Mouse (Mus musculus): Measurements from ENCODE around the gene Dusp9. TPM values are rescaled to one million over a fixed set of nuclear protein-coding genes. Genes with fewer than 3 reads are reported as not detected.
A peak's percentile ranks its signal among the peaks of the same experiment; 100 is the strongest.

Dusp9 gene
- polyA plus RNA-seq, 1 experiment: 0.81 TPM

- H3K27ac ChIP-seq (ENCODE audit: insufficient read depth, low read length): no peak overlapping the region
- no peak for TF ChIP-seq CTCF (IDR thresholded peaks at IDR 0.05; ENCODE audit: extremely low read depth, insufficient read depth, low read length)
- TF ChIP-seq POLR2A (IDR thresholded peaks at IDR 0.05; ENCODE audit: extremely low read depth, insufficient read depth, low read length): no peak
- no peak overlapping the region for H3K4me3 ChIP-seq (ENCODE audit: insufficient read depth, low read length)
- no peaks in the 10 kb centered on the region; the same call in 1 of the 2 replicates for H3K4me1 ChIP-seq (ENCODE audit: control insufficient read depth, insufficient read depth, low read length)
These were observed 3.8 kb upstream of the Dusp9 start for GRCm38 (mm10) chrX:73635425-73635824.

- Histone ChIP-seq H3K27ac (ENCODE audit: insufficient read depth, low read length) (no peak overlapping the region), H3K4me3 (ENCODE audit: insufficient read depth, low read length) (peak overlapping the region; percentile 5; the same call in 1 of the 2 replicates), H3K4me1 (ENCODE audit: control insufficient read depth, insufficient read depth, low read length) (no peaks in the 10 kb centered on the region; the same call in 1 of the 2 replicates)
- TF ChIP-seq POLR2A (IDR thresholded peaks at IDR 0.05; ENCODE audit: extremely low read depth, insufficient read depth, low read length): no peak
These were observed 1.8 kb upstream of the Dusp9 start for GRCm38 (mm10) chrX:73637415-73637814.

- Histone ChIP-seq H3K27ac (ENCODE audit: insufficient read depth, low read length) (no peak overlapping the region), H3K4me1 (ENCODE audit: control insufficient read depth, insufficient read depth, low read length) (no peaks in the 10 kb centered on the region; the same call in 1 of the 2 replicates), H3K4me3 (ENCODE audit: insufficient read depth, low read length) (peak overlapping the region; percentile 1; the same call in 1 of the 2 replicates)
- TF ChIP-seq CTCF (IDR thresholded peaks at IDR 0.05; ENCODE audit: extremely low read depth, insufficient read depth, low read length) (no peak), POLR2A (IDR thresholded peaks at IDR 0.05; ENCODE audit: extremely low read depth, insufficient read depth, low read length) (no peak)
These were observed 766 bp downstream of the Dusp9 start for GRCm38 (mm10) chrX:73639901-73640469.

GRCm38 (mm10) chrX:73645121-73645520 lies 5.9 kb downstream of the Dusp9 start:
- no peaks in the 10 kb centered on the region for H3K4me1 ChIP-seq (ENCODE audit: control insufficient read depth, insufficient read depth, low read length)
- no peak overlapping the region for H3K27ac ChIP-seq (ENCODE audit: insufficient read depth, low read length)
- H3K4me3 ChIP-seq (ENCODE audit: insufficient read depth, low read length): no peak overlapping the region
- TF ChIP-seq POLR2A (IDR thresholded peaks at IDR 0.05; ENCODE audit: extremely low read depth, insufficient read depth, low read length) (no peak), CTCF (IDR thresholded peaks at IDR 0.05; ENCODE audit: extremely low read depth, insufficient read depth, low read length) (no peak)

GRCm38 (mm10) chrX:73650869-73651268 lies 11.7 kb downstream of the Dusp9 start:
- no peak for TF ChIP-seq POLR2A (IDR thresholded peaks at IDR 0.05; ENCODE audit: extremely low read depth, insufficient read depth, low read length)
- TF ChIP-seq CTCF (IDR thresholded peaks at IDR 0.05; ENCODE audit: extremely low read depth, insufficient read depth, low read length): no peak

GRCm38 (mm10) chrX:73653392-73653791 lies 14.2 kb downstream of the Dusp9 start:
- no peak for TF ChIP-seq POLR2A (IDR thresholded peaks at IDR 0.05; ENCODE audit: extremely low read depth, insufficient read depth, low read length)
- TF ChIP-seq CTCF (IDR thresholded peaks at IDR 0.05; ENCODE audit: extremely low read depth, insufficient read depth, low read length): no peak
- Histone ChIP-seq H3K27ac (ENCODE audit: insufficient read depth, low read length) (no peak overlapping the region), H3K4me1 (ENCODE audit: control insufficient read depth, insufficient read depth, low read length) (peaks cover 3% of the 10 kb centered on the region; the same call in 1 of the 2 replicates), H3K4me3 (ENCODE audit: insufficient read depth, low read length) (no peak overlapping the region)

More at GRCm38 (mm10) chrX:73650869-73651268, 11.7 kb downstream of the Dusp9 start:
- Histone ChIP-seq H3K4me1 (ENCODE audit: control insufficient read depth, insufficient read depth, low read length) (no peaks in the 10 kb centered on the region), H3K27ac (ENCODE audit: insufficient read depth, low read length) (no peak overlapping the region), H3K4me3 (ENCODE audit: insufficient read depth, low read length) (no peak overlapping the region)

- H3K27ac ChIP-seq (ENCODE audit: insufficient read depth, low read length): no peak overlapping the region
- peak; percentile 87 for TF ChIP-seq CTCF (IDR thresholded peaks at IDR 0.05; ENCODE audit: extremely low read depth, insufficient read depth, low read length)
- TF ChIP-seq POLR2A (IDR thresholded peaks at IDR 0.05; ENCODE audit: extremely low read depth, insufficient read depth, low read length): no peak
These were observed 15.0 kb downstream of the Dusp9 start for GRCm38 (mm10) chrX:73654177-73654576.

GRCm38 (mm10) chrX:73655529-73655928 lies 16.3 kb downstream of the Dusp9 start:
- peaks cover 6% of the 10 kb centered on the region for H3K4me1 ChIP-seq (ENCODE audit: control insufficient read depth, insufficient read depth, low read length)
- no peak overlapping the region for H3K27ac ChIP-seq (ENCODE audit: insufficient read depth, low read length)
- TF ChIP-seq CTCF (IDR thresholded peaks at IDR 0.05; ENCODE audit: extremely low read depth, insufficient read depth, low read length) (peak; percentile 36), POLR2A (IDR thresholded peaks at IDR 0.05; ENCODE audit: extremely low read depth, insufficient read depth, low read length) (no peak)
- H3K4me3 ChIP-seq (ENCODE audit: insufficient read depth, low read length): no peak overlapping the region

More at GRCm38 (mm10) chrX:73654177-73654576, 15.0 kb downstream of the Dusp9 start:
- Histone ChIP-seq H3K4me1 (ENCODE audit: control insufficient read depth, insufficient read depth, low read length) (peaks cover 3% of the 10 kb centered on the region; the same call in 1 of the 2 replicates), H3K4me3 (ENCODE audit: insufficient read depth, low read length) (no peak overlapping the region)

GRCm38 (mm10) chrX:73658391-73658790 lies 19.2 kb downstream of the Dusp9 start:
- peak overlapping the region; percentile 64; the same call in 1 of the 2 replicates for H3K4me3 ChIP-seq (ENCODE audit: insufficient read depth, low read length)

GRCm38 (mm10) chrX:73658936-73659574 lies 19.8 kb downstream of the Dusp9 start:
- peak overlapping the region; percentile 96; the same call in 1 of the 2 replicates for H3K27ac ChIP-seq (ENCODE audit: insufficient read depth, low read length)
- TF ChIP-seq CTCF (IDR thresholded peaks at IDR 0.05; ENCODE audit: extremely low read depth, insufficient read depth, low read length) (no peak), POLR2A (IDR thresholded peaks at IDR 0.05; ENCODE audit: extremely low read depth, insufficient read depth, low read length) (no peak)
- H3K4me1 ChIP-seq (ENCODE audit: control insufficient read depth, insufficient read depth, low read length): peaks cover 7% of the 10 kb centered on the region
- peak overlapping the region; percentile 64 for H3K4me3 ChIP-seq (ENCODE audit: insufficient read depth, low read length)

More at GRCm38 (mm10) chrX:73658391-73658790, 19.2 kb downstream of the Dusp9 start:
- TF ChIP-seq POLR2A (IDR thresholded peaks at IDR 0.05; ENCODE audit: extremely low read depth, insufficient read depth, low read length) (no peak), CTCF (IDR thresholded peaks at IDR 0.05; ENCODE audit: extremely low read depth, insufficient read depth, low read length) (no peak)
- Histone ChIP-seq H3K4me1 (ENCODE audit: control insufficient read depth, insufficient read depth, low read length) (peaks cover 7% of the 10 kb centered on the region), H3K27ac (ENCODE audit: insufficient read depth, low read length) (peak overlapping the region; percentile 62)

Measured in cortical plate, adult 2 months (tissue).